Mouse (Mus musculus) left cerebral cortex, adult 18-20 months (tissue): ENCODE results near the gene Krt39. TPM values are rescaled to one million over a fixed set of nuclear protein-coding genes. Genes with fewer than 3 reads are reported as not detected.

Experiments
- DNase-seq, 2 experiments: peaks; one replicate each; pipeline ENCODE4 v3.0.0; 2021 to 2022; ENCODE audit warnings: low spot score in 2 of 2, mixed read lengths in 1 of 2
- total RNA-seq, 2 experiments: library from RNA; stranded (reverse); gene quantifications; 2 replicates each; pipeline ENCODE4 v1.2.3; 2021

Gene Krt39
- total RNA-seq, 2 experiments from 2014 or later, result not detected

- no peak for DNase-seq
Measured at GRCm38 (mm10) chr11:99472405-99472804, 48.7 kb downstream of the Krt39 start.

- no peak for DNase-seq
Measured at GRCm38 (mm10) chr11:99471946-99472345, 49.2 kb downstream of the Krt39 start.

GRCm38 (mm10) chr11:99469228-99469627 lies 51.9 kb downstream of the Krt39 start:
- no peak for DNase-seq

- no peak for DNase-seq
Measured at GRCm38 (mm10) chr11:99468566-99468965, 52.6 kb downstream of the Krt39 start.

- DNase-seq, result peak; percentile 29 to 48
Measured at GRCm38 (mm10) chr11:99466316-99466715, 54.8 kb downstream of the Krt39 start.

GRCm38 (mm10) chr11:99464836-99465235 lies 56.3 kb downstream of the Krt39 start:
- peak; percentile 84 to 92 for DNase-seq

Other genes starting within 250 kb of the Krt39 start
- gene Krt24, start 236.1 kb downstream of the Krt39 start, total RNA-seq, result not detected
- not detected for gene Krt25, start 198.4 kb downstream of the Krt39 start, total RNA-seq
- gene Krt26, start 183.4 kb downstream of the Krt39 start, total RNA-seq, result not detected
- not detected for gene Krt27, start 170.2 kb downstream of the Krt39 start, total RNA-seq
- gene Krt28, start 146.4 kb downstream of the Krt39 start, total RNA-seq, result not detected
- gene Krt10, start 132.0 kb downstream of the Krt39 start, total RNA-seq, result 10 to 100 TPM; 11.0 to 12.5 TPM
- gene Krt12, start 99.1 kb downstream of the Krt39 start, total RNA-seq, result 10 to 100 TPM; 10.8 to 12.0 TPM
- gene Krt20, start 83.2 kb downstream of the Krt39 start, total RNA-seq, result not detected
- not detected for gene Krt23, start 28.2 kb downstream of the Krt39 start, total RNA-seq
- not detected for gene Krt40, start 21.8 kb upstream of the Krt39 start, total RNA-seq
- gene Krtap3-3, start 29.5 kb upstream of the Krt39 start, total RNA-seq, result not detected
- gene Krtap3-2, start 35.5 kb upstream of the Krt39 start, total RNA-seq, result not detected
- not detected for gene Gm11939, start 38.1 kb upstream of the Krt39 start, total RNA-seq
- gene Krtap3-1, start 45.3 kb upstream of the Krt39 start, total RNA-seq, result not detected
- not detected for gene Krtap1-5, start 59.7 kb upstream of the Krt39 start, total RNA-seq
- not detected for gene Krtap1-4, start 62.3 kb upstream of the Krt39 start, total RNA-seq
- not detected for gene Krtap1-3, start 70.0 kb upstream of the Krt39 start, total RNA-seq
- gene Krtap9-3, start 76.8 kb upstream of the Krt39 start, total RNA-seq, result not detected
- gene Gm11938, start 82.0 kb upstream of the Krt39 start, total RNA-seq, result not detected
- not detected for gene Gm11937, start 88.9 kb upstream of the Krt39 start, total RNA-seq
- not detected for gene Krtap2-4, start 93.5 kb upstream of the Krt39 start, total RNA-seq
- not detected for gene Gm11562, start 99.1 kb upstream of the Krt39 start, total RNA-seq
- gene Krtap4-1, start 106.9 kb upstream of the Krt39 start, total RNA-seq, result not detected
- gene Krtap4-2, start 113.7 kb upstream of the Krt39 start, total RNA-seq, result not detected
- not detected for gene Krtap4-7, start 122.8 kb upstream of the Krt39 start, total RNA-seq
- not detected for gene Gm11555, start 128.9 kb upstream of the Krt39 start, total RNA-seq
- gene Gm11563, start 137.6 kb upstream of the Krt39 start, total RNA-seq, result not detected
- not detected for gene Krtap4-6, start 144.6 kb upstream of the Krt39 start, total RNA-seq
- gene Gm14190, start 169.4 kb upstream of the Krt39 start, total RNA-seq, result not detected
- not detected for gene Gm14180, start 213.0 kb upstream of the Krt39 start, total RNA-seq